Mouse (Mus musculus) lung, postnatal 25 days (tissue): ENCODE measurements at regions not wholly inside any gene's neighbourhood (a gene's known extent, or its start where the extent isn't known, plus 50 kb on each side); places are given as distances from the start of the nearest gene placed in this dataset.

Experiments used
- DNase-seq: peaks from one replicate; pipeline ENCODE4 v3.0.0; 2022; ENCODE audit warnings: low spot score

- no peak for DNase-seq
These were observed 104.8 kb upstream of the E030018B13Rik start for GRCm38 (mm10) chr7:63811816-63812215.

- no peak for DNase-seq
These were observed 101.1 kb upstream of the E030018B13Rik start for GRCm38 (mm10) chr7:63815531-63815930.

- peak; percentile 50 for DNase-seq
These were observed 100.4 kb upstream of the E030018B13Rik start for GRCm38 (mm10) chr7:63816056-63816941.

- no peak for DNase-seq
These were observed 99.2 kb upstream of the E030018B13Rik start for GRCm38 (mm10) chr7:63817476-63817875.

GRCm38 (mm10) chr7:63818105-63818504, 98.6 kb upstream of the E030018B13Rik start:
- no peak for DNase-seq

- no peak for DNase-seq
These were observed 96.4 kb upstream of the E030018B13Rik start for GRCm38 (mm10) chr7:63820286-63820685.

- no peak for DNase-seq
These were observed 94.7 kb upstream of the E030018B13Rik start for GRCm38 (mm10) chr7:63822001-63822400.

GRCm38 (mm10) chr7:63824009-63824408, 92.6 kb upstream of the E030018B13Rik start:
- peak; percentile 56 for DNase-seq

GRCm38 (mm10) chr7:63829362-63829920, 87.2 kb upstream of the E030018B13Rik start:
- DNase-seq: no peak

- no peak for DNase-seq
These were observed 83.0 kb upstream of the E030018B13Rik start for GRCm38 (mm10) chr7:63833676-63834075.

GRCm38 (mm10) chr7:63835958-63836357, 80.7 kb upstream of the E030018B13Rik start:
- DNase-seq: no peak
